Mouse (Mus musculus) monocyte, adult 5-6 weeks (primary cell): ENCODE data around the gene Sema3b. TPM values are rescaled to one million over a fixed set of nuclear protein-coding genes. Genes with fewer than 3 reads are reported as not detected.
A peak's percentile ranks its signal among the peaks of the same experiment; 100 is the strongest.

ENCODE experiments used
- ATAC-seq: fragments of 153-309, 156-312 bp; replicated peaks from 2 replicates; pipeline ENCODE4 v1.8.0; 2017; ENCODE audit warnings: mild to moderate bottlenecking; ENCODE audit not compliant: low TSS enrichment, insufficient number of reproducible peaks, severe bottlenecking, poor library complexity, low FRiP score
- total RNA-seq: library from RNA; stranded (forward); fragments of 200-1000, 200-491, 200-594 nt; gene quantifications from 3 replicates; pipeline ENCODE4 v1.2.3, GENCODE M21; 2017

Sema3b gene
- 0.10 TPM in 1 of 3 replicates, not detected in the others for total RNA-seq

DNA sequence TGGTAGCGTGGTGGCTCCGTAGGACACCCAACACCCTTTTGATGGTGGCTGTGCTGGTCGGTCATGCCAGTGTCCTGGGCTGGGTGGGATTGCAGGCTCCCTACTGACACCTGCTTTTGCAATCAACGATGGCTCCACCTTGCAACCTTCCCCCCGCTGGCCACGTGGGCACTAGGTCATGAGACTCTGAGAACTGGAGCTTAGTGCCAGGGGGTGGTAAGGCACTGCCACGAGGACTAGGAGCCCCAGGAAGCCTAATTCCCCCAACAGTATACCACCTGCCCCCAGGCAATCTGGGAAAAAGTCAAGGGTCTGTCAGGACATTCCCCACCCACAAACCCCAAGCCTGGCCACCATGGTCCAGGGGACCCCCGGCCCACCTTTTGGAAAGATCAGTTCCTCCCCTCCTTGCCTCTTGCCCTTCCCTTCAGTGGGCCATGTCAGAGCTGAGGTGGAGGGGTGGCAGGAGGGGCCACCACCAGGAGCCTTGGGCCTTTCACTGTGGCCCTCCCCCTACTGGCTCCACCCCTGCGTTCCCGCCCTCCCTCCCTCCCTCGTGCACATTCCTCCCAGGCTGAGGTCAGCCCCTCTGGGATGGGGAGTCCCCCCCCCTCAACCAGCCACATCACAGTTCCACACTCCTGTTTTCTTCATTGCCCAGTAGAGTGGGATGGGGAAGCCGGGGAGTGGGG, at the start of gene Sema3b:
Sema3b (minus strand) TSS at position 489 of the 692 bp plus-strand sequence.
- no peak for ATAC-seq

GRCm38 (mm10) chr9:107658096-107658495, 49.1 kb upstream of the Sema3b start:
- no peak for ATAC-seq

DNA sequence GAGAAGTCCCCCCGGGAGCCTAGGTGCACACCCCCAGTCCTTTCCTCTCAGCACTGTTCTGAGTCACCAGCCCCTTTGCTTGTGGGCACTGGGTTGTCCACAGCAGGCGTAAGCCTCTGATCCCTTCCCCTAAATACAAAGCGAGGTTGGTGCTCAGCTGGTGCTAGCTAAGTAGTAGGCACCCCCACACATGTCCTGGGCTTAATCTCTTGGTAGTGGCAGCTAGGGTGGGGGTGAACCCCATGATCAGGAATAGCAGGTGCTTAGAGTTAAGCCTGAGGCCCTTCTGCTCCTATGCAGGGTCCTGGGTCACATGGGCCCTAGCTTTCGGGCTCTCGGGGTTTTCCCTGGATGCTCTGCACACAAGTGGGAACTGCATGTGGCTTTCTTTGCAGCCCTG, 48.1 kb upstream of the Sema3b start:
- no peak for ATAC-seq

DNA sequence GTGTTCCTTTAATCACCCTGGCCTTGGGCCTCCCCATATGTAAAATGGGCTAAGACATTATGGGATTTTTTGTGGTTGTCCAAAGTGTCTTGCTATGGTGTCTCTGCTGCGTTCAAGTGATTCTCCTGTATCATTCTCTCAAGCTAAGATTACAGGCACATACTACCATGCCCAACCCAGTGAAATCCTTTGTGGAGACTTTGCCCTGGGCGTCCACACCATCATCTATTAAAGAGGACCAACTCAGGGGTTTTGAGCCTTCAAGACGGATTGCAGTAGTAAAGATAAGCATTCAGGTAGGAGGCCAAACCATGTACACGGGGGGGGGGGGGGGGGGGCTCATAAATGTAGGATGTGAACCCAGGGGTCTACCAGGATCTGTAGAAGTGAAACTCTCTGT, 45.6 kb upstream of the Sema3b start:
- ATAC-seq, result no peak

DNA sequence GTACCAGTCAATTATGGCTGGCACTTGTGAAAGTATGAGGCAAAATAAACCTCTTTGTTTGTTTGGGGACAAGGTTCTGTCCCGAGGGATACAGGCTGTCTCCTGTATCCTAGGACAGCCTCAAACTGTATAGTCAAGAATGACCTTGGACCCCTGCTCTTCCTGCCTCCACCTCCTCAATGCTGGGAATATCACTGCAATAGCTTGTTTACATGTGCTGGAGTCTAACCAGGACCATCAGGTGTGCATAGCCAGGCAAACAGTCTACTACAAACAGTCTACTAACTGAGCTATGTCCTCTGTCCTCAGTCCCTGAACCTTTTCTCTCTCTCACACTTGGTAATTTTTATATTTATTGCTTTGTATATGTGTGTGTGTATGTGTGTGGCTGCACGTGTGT, 44.4 kb upstream of the Sema3b start:
- no peak for ATAC-seq

DNA sequence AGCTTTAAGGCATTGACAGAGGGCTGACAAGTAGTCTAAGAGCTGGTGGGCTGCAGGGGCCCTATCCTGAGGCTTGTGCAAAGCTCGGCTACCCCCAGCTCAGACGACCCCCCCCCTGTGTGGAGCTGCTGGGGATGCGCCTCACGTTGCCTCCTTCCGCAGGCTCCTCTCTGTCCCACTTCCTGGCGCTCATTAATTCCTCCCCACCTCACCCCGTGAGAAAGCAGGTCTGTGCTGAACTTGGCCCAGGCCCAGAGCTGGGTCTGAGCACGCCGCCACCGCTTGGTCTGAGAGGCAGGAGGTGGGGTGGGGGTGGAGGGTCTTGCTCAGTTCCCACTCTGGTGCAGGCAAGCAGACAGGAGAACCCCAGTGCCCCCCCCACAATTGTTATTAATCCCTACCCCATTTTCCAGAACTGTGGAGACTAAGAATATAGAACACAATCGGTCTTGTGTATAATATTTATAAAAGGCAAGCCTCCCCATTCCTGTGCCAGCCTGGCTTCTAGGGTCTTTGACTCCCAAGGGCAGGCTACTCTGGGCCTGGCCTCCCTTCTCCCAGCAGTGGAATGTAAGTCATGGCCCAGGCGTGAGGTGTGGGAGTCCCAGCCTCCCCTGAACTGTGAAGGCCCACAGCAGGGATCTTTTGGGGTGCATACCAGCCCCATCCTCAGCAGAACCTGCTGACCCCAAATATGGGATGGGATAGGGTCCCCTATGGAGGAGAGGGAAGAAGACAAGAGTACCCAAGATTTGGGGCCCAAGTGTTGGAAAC, 41.9 kb upstream of the Sema3b start:
- no peak for ATAC-seq

DNA sequence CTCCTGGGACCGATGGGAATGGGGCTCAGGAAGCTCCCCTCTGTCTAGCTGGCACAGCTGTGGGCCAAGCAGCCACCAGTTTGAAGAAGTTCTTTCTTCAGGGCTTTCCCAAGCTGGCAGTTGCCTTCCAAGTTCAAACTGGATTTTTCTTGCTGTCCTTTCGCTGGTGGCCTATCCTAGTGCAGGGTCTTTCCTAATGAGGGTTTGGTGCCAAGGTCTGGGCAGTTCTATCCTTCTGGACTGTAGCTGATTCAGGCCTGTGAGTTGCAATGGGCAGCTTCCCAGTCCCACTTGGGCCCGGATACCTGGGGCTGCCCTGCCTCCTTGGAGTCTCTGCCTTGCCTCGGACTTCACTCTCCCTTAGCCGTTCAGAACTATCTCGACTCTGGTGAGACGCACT, 41.2 kb upstream of the Sema3b start:
- ATAC-seq, result no peak

- no peak for ATAC-seq
Observed at GRCm38 (mm10) chr9:107648767-107649166, 39.7 kb upstream of the Sema3b start.

- ATAC-seq, result no peak
Observed at GRCm38 (mm10) chr9:107646975-107647374, 37.9 kb upstream of the Sema3b start.

DNA sequence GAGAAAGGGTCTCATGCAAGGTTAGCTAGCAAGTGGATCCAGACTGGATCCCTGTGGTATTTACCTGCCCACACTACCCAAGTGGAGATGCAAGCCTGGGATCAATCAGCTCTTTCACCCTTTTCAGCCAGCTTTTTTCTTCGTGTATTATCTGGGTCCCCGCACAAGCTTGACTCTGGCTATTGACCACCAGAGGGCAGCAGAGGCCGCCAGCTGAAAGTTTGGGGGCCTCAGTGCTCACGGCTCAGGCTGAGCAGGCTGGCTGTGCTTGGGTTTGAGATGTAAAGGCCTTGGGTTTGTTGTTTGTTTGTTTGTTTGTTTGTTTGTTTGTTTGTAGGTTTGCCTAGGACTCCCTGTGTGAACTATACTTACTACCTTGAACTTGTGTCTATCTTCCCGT, 36.5 kb upstream of the Sema3b start:
- ATAC-seq, result peak; percentile 56; the same call in 1 of the 2 replicates

DNA sequence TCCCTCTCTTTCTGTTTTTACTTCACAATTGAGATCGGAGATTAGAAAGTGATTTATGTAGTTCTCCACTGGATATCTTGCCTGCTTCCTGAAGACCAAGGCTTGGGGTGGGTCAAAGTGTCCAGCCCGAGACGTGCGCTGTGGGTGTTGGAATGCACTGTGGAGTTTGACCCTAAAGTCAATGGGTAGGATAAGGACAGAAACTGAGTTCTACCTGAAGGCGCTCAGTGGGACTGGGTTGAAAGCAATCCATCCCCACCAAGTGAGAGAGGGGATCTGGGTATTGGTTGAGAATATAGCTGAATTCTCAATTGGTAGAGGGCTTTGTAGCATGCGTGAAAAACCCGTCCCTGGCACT, 36.1 kb upstream of the Sema3b start:
- no peak for ATAC-seq

GRCm38 (mm10) chr9:107644495-107645152, 35.6 kb upstream of the Sema3b start:
- peak; percentile 74 for ATAC-seq

- ATAC-seq, result no peak
Observed at GRCm38 (mm10) chr9:107643544-107644214, 34.6 kb upstream of the Sema3b start.

GRCm38 (mm10) chr9:107641666-107642065, 32.6 kb upstream of the Sema3b start:
- ATAC-seq, result no peak

DNA sequence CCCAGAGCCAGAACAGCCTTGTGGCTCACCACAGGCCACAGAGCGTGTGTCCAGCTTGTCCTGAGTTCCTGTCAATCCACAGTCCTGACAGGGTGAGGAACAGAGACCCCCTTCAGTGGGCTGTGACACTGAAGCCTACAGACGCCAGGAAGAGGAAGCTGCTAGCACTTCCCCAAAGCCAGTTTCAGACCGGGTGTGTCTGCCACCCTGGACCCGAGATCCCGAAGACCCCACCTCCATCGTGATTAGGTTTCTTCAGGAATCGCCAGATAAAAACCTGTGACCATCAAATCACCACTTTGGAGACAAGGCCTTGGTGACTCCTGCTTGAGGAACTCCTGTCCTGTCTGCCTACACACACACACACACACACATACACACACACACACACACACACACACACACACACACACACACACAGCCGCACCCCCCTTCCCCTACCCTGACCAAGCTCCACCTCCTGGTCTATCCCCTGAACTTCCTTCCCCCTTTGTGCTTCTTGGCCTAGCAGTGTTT, 31.3 kb upstream of the Sema3b start:
- peak; percentile 71 for ATAC-seq

DNA sequence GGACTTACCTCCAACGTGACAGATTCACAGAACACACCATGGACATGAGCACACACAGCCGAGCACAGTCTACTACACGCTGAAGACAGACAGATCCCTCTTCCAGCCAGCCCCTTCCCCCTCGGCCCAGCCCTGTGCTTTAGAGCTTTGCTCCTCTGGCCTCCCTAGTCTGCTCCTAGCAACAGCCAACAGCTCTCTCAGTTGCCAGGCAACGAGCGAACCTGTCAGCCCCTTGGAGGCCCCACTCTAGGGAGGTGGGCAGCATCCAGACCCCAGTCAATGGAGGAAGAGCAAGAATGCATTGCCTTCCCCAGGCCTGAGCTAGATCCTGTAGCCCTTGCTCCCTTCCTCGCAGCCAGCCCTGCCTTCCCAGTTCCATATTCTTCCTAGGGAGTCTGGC, 28.0 kb upstream of the Sema3b start:
- ATAC-seq, result no peak

- peak; percentile 90 for ATAC-seq
Observed at GRCm38 (mm10) chr9:107635279-107636028, 26.4 kb upstream of the Sema3b start, which contains the start of gene Gnai2. Gnai2 (minus strand) TSS chr9:107635367.
